Mouse (Mus musculus) right cerebral cortex, adult 2 months (tissue): ENCODE measurements around the gene Pea15a.
"Not testable (repeated sequence)": the region's sequence is repeated elsewhere in the genome, so short reads cannot be mapped to it uniquely, and the experiment has no call there.

Source experiments
- DNase-seq, 2 experiments: peaks; one replicate each; pipeline ENCODE4 v3.0.0; 2021 to 2022; ENCODE audit warnings: low spot score in 2 of 2

The Pea15a gene

DNA sequence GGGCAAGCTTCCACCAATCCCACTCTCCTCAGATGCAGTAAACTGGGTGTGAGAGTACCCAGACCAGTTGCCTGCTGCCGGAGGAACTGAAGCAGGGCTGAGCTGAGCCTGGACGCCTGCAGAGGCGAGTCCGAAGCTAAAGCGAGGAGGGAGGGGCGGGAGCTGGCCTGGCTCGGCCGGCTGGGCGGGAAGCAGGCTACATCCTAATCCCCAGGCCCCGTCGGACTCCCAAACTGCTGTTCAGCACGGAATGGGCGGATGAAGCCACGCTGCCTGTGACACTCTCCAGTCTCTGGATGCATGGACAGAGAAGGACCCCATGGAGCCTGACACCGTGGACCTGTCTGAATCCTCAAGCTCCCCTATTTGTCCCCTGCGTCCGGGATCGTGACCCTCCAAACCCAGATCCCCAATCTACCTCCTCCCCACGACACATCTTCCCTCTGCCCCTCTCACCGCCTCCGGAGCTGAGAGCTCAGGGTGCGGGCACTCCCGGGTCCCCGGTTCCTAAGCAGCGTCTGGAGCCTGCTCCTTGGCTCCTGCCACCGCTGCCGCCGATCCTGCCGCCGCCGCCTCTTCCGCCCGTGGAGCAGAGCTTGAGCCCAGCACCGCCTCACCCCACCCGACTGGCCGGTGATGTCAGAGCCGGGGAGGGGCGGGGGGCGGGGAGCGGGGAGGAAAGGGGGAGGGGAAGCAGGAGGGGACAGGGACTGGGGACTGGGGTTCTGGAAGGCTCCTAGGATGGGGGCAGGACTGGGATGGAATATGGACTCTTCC is at the start of gene Pea15a:
TSS of gene Pea15a (minus strand) at position 664 of the 777 bp plus-strand sequence.
- DNase-seq: peak; percentile 77 to 79

DNA sequence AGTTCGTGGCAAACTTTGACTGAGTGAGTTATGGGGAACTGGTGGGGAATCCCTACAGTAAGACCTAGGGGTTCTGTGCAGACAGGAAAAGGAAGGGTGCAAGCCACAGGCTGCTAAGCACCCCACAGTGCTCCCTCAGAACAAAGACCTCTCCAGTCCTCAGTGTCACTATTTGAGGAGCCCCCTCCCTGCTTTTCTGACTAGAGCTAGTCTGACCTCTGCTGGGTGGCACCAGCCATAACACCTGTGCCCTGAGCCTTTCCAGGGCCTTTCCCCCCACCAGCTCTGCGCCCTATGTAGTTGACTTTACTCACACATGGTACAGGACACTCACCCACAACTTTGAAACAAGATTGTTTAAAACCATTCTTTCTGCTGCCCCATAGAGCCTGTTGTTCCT is 41.1 kb upstream of the Pea15a start:
- DNase-seq: peak in 1 of 2 experiments; percentile 7

DNA sequence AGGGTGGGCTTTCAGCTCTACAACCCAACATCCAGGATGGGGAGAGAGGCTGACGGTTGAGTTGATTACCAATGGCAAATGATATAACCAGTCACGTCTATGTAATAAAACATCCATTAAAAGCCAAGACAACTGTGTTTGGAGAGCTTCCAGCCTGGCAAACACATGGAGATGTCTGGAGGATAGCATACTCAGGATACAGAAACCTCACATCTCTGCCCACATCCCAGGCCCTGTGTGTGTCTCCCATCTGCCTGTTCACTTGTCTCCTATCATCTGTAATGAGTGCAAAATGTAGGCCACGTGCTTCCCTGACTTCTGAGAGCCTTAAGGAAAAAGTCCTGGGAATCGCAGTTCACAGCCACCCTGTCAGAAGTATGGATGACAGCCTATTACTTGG is 40.6 kb upstream of the Pea15a start:
- DNase-seq: peak; percentile 14 to 18

DNA sequence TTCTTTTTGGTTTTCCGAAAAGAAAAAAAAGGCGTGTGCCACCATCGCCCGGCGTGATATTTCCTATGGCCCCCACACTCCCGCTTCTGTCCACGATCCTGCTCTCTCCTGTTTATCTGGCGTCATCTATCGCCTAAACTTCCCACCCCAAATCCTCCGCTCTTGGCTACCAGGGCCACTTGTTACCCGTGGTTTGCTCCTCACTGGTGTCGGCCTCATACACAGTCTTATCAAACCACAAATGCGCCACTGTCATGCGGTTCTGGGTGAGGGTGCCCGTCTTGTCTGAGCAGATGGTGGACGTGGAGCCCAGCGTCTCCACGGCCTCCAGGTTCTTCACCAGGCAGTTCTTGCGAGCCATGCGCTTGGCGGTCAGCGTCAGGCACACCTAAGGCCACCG is 38.0 kb upstream of the Pea15a start:
- not testable (repeated sequence) for DNase-seq

DNA sequence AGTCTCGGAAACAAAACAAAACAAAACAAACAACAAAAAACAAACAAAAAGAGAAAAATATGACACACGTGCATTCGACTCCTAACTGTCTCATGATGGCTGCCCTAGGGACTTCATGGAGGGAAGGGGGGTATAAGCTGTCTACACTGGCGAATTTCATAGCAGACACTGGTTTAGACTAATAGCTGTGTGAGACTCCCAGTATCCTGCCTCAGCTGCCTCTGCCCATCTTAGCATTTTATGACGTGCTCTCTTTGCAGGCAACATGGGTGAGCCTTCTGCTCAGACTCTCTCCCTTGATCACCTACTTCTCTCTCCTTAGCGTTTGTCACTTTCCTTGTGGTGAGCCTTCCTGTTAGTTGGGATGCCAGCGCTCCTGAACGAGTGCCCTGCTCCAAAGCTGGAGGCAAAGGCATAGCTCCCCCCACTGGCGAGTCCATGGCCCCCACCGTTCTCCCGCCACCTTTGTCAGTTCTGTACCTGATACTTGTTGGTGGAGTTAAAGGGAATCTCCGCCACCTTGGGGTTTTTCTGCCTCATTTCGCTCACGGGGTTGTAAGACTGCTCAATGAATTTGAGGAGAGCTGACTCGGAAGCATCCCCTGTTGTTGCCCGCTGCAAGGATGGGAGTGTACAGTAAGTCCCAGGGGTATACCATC is 37.1 kb upstream of the Pea15a start:
- DNase-seq: no peak

DNA sequence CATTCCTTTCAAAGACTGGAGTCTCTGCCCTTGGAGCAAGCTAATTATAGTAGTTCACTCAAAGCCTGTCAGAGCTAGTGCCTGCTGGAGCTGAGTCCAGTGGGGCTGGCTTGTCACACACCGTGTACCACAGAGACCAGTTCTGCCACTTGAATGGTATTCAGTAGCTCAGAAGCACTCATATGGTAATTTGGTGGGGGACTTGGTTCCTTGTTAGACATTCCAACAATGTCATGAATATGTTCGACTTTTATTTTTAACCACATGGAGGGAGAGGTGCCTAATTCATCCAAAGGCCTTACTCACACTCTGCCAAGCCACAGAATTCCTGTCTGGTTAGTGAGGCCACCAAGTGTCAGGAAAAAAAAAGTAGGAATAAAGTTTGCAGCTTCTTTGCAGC is 35.8 kb upstream of the Pea15a start:
- no peak for DNase-seq

DNA sequence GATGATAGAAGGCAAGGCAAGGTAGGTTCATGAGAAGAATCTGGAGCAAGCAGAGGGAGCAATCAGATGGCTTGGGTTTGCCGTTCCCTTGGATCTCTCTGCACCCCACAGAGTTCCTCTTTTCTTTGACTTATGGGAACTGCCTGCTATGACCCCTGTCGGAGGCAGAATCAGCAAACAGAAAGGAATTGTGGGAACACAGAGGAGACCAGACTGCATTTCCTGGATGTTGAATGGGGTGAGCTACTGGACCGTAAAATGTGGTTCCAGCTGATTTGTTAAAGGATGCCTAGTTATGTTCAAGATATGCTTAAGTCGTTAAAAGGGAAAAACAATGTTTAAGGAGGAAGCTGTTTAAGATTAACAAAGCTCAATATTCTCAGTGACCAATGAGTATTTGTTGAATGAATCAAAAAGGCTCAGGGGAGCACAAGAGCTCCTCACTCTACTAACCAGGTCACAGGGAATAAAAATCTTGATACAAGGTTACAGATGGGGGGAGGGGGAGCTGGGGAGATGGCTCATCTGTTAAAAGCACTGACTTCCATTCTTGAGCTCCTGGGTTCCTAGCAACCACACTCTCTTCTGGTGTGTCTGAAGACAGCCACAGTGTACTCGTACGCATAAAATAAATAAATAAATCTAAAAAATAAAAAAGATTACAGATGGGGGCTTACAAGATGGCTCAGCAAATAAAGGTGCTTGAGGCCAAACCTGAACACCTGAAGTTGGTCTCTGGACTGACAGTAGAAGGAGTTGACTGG is 34.5 kb upstream of the Pea15a start:
- no peak for DNase-seq

DNA sequence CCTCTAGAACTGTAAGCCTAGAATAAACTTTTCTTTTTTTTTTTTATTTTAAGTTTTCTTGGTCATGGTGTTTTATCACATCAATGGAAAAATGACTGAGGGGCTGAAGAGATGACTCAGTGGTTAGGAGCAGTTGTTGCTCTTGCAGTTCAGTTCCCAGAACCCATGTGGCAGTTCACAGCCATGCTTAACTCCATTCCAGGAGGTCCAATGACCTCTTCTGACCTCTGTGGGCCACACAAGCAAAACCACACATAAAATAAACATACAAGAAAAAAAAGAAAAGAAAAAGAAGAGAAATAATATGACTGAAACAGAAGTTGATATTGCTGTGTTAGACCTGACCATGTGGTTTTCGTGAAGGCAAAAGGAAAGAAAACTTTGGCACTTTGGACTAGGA is 22.6 kb upstream of the Pea15a start:
- no peak for DNase-seq

DNA sequence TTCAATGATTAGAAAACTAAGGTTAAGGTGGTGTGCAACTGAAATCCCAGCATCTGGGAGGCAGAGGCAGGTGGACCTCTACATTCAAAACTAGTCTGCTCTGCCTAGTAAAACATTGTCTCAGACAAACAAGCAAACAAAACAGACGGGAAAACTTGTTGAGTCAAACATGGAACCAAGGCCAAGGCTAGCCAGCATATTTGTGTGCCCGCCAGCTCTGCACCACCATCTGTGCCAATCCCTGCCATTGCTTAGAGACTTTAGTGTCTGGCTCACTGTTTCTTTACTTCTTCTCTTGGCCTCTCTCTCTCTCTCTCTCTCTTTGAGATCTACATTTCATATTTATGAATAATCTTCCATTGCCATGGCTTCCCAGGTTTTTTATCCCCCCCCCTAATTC is 21.6 kb upstream of the Pea15a start:
- DNase-seq: no peak

DNA sequence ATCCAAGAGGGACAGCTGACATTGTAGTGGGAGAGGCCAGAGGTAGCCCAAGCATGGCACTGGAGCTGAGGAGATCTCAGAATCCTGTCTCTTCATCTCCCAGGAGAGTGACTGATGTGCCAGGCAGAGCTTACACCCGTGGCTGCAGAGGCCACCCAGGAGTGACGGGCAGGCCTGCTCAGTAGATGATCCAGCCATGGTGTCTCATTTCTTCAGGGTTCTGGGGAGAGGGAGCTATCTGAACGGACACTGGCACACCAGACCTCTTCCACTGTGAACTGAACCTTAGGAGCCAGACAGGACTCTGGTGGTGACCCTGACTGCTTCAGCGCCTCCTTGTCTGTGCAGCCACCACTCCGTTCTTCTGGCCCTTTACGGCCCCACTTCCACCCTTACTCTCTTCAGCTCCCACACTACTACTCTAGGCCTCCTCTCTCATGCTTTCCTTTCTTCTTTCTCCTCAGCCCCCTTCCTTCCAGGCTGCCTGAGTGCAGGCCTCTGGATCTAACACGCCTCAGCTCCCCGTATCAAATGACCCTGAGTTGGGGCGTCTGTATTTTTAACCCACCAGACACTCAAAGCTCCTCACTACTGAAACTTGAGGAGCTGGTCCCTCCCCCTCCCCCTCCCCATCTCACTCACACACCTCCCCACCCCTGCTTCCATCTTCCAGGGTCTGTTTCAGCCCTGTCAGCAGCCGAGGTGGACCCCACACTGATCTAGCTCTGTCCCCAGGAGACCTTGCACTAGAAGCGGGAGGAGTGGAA is 14.9 kb upstream of the Pea15a start:
- DNase-seq: no peak

DNA sequence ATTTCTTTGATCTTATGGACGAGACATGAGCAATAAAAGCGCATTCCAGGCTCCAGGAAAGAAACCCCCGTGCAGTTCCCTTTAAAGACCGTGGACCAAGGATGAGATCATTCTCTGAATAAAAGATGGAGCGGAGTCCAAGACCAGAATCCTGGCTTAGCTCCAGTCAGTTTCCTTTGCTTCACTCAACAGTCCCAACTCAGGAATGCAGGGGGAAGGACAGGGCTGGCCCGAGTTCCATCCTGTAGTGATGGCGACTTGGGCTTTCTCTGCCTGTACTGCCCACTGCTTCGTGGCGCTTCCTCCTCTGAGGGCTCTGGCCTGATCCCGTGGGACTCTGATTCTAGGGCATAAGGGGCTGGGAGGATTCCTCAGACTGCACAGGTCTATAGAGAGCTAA is 13.8 kb upstream of the Pea15a start:
- no peak for DNase-seq

DNA sequence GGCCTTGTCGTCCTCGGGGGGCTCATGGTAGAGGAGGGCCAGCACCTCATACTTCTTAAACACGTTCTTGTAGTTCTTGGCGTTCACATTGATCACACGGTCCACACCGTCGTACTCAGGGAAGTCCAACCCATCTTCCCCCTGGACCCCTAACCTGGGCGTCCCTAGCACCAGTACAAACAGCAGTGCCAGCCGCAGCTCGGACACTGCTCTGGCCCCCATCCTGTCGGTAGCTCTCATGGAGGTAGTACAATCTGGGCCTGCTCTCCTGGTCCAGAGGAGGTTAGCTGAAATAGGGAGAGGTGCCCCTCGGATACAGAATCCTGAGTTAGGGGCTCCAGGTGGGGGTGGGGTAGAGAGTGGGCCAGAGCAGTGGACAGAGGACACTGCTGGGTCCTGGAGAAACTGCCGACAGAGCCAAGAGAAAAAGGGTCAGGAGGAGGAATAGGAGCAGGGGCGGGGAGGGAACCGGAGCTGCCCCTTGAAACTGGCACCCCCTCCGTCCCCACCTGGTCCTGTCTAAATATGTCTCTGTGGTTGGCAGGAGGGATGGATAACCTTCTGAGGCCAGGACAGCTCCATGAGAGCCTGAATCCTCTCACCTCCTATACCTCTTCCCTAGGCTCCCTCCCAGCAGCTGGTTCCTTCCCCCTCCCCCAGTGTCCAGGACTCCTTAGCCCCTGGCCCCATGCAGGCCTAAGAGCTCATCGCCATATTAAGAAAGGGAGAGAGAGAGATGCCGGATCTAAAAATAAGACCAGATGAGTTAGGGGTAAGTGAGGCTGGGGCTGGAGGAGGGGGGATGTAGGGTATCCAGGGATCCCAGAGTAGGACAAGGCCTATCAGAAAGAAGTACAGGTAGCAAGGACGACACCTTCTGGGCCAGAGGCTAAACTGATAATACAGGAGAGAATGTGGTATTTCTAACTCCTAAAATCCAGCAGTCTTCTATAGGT is 13.1 kb upstream of the Pea15a start, which contains the start of gene Casq1:
TSS of gene Casq1 (minus strand) at position 418 of the 956 bp plus-strand sequence.
- no peak for DNase-seq

DNA sequence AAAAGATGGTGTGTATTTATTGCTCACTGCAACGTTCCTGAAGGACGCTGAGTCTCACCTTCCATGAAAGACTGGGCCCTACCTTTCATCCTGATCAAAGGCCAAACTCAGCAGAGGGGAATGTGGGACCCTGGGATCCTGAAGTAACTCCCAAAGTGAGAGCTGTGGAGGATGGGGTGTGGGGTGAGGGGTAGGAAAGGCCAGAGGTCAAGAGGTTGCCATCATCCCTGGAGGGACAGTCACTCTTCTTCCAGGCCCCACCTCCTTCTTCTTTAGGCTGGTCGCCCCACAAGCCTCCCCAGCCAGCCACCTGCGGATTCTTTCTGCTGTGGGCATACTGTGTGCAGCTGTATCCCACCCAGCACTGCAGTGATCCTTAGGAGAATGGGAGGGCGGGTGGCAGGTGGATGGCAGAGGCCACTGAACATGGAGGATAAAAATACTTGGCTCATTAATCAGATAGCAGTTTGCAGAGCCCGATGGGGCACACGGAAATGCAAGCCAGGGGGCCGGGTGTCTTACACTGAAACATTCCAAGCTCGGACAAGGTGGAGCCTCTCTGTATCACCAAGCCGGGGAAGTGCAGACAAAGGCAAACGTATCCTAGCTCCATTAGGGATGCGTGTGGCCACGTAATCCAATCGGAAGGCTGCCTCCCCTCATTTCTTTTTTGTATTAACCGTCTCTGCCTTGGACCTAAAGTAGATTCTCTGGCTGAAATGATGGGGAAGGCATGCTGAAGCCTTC is 11.7 kb upstream of the Pea15a start:
- no peak for DNase-seq

DNA sequence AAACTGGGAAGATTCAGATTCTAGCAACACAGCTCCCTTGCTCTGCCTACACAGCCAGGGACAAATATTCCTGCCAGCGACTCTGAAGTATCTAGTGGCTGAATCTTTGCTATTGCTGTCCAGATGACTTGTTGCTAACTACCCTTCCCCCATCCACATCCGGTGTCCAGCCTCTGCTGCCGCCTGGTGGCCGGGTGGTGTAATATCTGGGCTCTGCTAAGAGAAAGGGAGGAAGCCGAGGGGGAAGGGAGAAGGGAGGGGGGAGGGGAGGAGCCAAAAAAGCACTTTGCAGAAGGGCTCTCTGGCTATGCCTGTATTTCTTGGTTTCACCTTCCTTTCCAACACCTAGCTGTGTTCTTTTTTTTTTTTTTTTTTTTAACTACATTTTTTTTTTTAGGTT is 10.5 kb upstream of the Pea15a start:
- peak; percentile 88 to 94 for DNase-seq

DNA sequence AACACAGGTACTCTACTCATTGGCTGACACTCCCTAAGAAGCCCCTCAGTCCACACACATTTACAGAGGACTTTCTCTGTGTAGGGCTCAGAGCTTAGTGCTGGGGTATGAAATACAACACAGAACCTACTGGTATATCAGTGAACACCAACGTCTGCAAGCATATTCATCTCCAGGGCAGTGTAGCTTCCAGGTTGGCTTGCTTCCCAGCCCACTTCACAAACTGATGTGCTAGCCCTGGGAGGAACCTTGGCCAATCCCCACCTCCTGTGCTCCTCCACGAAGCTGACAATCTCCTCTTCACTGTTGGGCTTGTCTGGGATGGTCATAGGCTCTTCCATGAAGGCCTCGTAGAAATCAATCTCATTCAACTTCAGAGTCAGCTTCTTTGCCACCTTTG is 8.1 kb upstream of the Pea15a start:
- DNase-seq: no peak

DNA sequence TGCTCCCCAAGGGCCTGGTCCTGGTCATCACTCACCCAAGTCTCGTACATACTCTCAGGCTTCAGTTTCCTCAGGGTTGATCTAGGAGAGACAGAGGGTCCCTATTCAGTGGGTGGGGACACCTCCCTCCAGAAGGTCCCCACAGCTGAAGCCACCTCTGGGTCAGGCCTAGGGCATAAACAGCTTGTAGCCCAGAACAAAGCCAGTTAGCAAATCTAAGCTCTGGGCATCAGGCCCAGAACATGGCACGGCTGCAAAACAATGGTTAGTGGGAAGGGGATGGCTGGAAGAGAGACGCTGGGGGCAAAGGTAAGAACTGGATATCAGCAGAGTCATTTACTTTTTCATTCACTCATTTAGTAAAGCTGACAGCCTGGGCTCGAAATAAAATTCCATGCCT is 7.2 kb upstream of the Pea15a start:
- DNase-seq: no peak

DNA sequence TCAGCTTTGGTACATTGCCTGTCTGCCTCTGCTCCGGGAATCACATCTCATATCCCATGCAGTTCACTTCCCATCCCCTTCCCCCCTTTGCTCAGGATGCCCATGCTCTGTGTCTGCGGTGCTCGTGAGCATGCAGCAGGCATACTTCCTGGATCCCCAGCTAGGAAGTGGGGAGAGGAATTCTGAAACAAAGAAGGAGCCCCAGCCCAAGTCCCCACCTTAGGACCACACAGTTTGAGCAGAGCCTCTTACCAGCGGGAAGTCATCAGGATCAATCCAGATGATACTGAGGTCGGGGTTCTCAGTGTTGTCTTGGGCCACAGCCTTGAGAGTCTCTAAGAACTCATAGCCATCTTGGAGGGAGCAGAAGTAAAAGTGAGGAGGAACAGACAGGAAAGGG is 6.2 kb upstream of the Pea15a start:
- no peak for DNase-seq

DNA sequence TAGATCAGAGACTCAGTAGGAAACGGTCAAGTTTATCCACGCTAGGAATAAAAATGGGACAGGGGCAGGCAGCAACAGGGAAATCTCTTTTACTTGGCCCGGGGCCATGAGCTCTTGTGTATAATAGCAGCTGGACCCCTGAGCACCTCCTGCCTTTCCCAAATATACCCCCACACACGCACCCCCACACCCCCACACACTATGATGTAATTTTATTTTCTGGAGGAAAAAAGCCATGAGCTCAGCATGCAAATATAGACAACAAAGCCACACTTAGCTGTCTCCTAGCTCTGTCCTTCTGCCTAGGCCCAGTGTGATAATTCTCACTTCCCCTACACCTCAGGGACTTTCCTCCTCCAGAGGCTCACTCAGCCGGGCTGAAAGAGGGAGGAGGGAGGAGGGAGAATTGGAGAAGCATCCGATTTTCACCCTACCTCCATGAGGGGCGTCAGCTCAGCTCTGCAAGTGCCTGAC is 544 bp upstream of the Pea15a start:
- DNase-seq: peak; percentile 66 to 68

DNA sequence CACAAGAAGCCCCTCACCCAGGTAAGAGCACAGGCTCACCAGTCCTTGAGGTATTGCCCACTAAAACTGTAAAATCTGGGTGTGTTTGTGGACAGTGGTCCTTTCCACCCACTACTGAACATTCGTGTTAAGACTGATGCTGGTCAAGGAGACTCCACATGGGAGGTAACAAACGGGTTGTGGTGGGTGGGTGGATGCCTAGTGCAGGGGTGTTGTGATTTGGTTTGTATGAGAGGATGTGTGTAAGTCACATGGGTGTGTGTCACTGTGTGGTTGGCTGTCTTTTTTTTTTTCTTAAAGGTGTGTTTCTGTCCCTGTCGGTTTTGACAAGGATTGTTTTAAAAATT is 890 bp downstream of the Pea15a start:
- peak in 1 of 2 experiments; percentile 54 for DNase-seq
